Mouse (Mus musculus) MEL (cell line): ENCODE measurements around the gene Casz1. TPM values are rescaled to one million over a fixed set of nuclear protein-coding genes. Genes with fewer than 3 reads are reported as not detected.
A peak's percentile ranks its signal among the peaks of the same experiment; 100 is the strongest.

ENCODE experiments used
- DNase-seq: peaks from one replicate; pipeline ENCODE4 v3.0.0; 2011; ENCODE audit warnings: low read depth, low spot score
- H3K27ac ChIP-seq: 2 replicates; pipeline ENCODE4 v1.5.1; 2012; ENCODE audit warnings: low read depth, mild to moderate bottlenecking, control low read depth, low read length, moderate library complexity; ENCODE audit not compliant: control insufficient read depth
- H3K27me3 ChIP-seq, 2 experiments: fragments of 150-350 bp in 1 of 2; sonication (generic) in 1 of 2; 2 replicates each; pipeline ENCODE4 v1.6.1; 2012; ENCODE audit warnings: low read length in 2 of 2, mild to moderate bottlenecking in 2 of 2, improper control_type of control experiment in 1 of 2, moderate library complexity in 1 of 2; ENCODE audit not compliant: insufficient read depth in 2 of 2, control insufficient read depth in 1 of 2
- H3K36me3 ChIP-seq, 2 experiments: 2 replicates each; pipeline ENCODE4 v1.6.1; 2012 to 2014; ENCODE audit warnings: low read length in 2 of 2, improper control_type of control experiment in 1 of 2, inconsistent platforms in 1 of 2, mild to moderate bottlenecking in 1 of 2; ENCODE audit not compliant: insufficient read depth in 2 of 2, control insufficient read depth in 1 of 2
- H3K4me1 ChIP-seq, 2 experiments: fragments of 150-350 bp in 1 of 2; sonication (generic) in 1 of 2; 2 replicates each; pipeline ENCODE4 v1.6.1; 2012; ENCODE audit warnings: low read length in 2 of 2, improper control_type of control experiment in 1 of 2, mild to moderate bottlenecking in 1 of 2; ENCODE audit not compliant: insufficient read depth in 2 of 2, control insufficient read depth in 1 of 2
- H3K4me3 ChIP-seq, 2 experiments: fragments of 150-350 bp in 1 of 2; sonication (generic) in 1 of 2; 2 replicates each; pipeline ENCODE4 v1.5.1; 2012; ENCODE audit warnings: low read depth in 2 of 2, low read length in 2 of 2, mild to moderate bottlenecking in 2 of 2, moderate library complexity in 2 of 2, control low read depth in 1 of 2, improper control_type of control experiment in 1 of 2; ENCODE audit not compliant: control insufficient read depth in 1 of 2, insufficient read depth in 1 of 2
- H3K79me2 ChIP-seq: 2 replicates; pipeline ENCODE4 v1.6.1; 2012; ENCODE audit warnings: mild to moderate bottlenecking, low read length, moderate library complexity; ENCODE audit not compliant: control insufficient read depth, poor library complexity, insufficient read depth
- H3K9ac ChIP-seq: 2 replicates; pipeline ENCODE4 v1.6.1; 2012; ENCODE audit warnings: low read depth, mild to moderate bottlenecking, control low read depth, low read length, moderate library complexity; ENCODE audit not compliant: control insufficient read depth, poor library complexity, severe bottlenecking
- H3K9me3 ChIP-seq: fragments of 150-350 bp; sonication (generic); replicated peaks from 2 replicates; pipeline ENCODE4 v1.6.1; 2012; ENCODE audit warnings: mild to moderate bottlenecking, low read length, improper control_type of control experiment, moderate library complexity; ENCODE audit not compliant: insufficient read depth
- ELF1 ChIP-seq: IDR thresholded peaks from 2 replicates; pipeline ENCODE4 v1.6.1; 2014; ENCODE audit warnings: low read depth, mild to moderate bottlenecking, inconsistent platforms, low read length, improper control_type of control experiment, moderate library complexity
- EP300 ChIP-seq, 2 experiments: IDR thresholded peaks; 2 replicates each; pipeline ENCODE4 v1.6.1; 2011; ENCODE audit warnings: improper control_type of control experiment in 2 of 2, low read length in 2 of 2, low read depth in 1 of 2, mild to moderate bottlenecking in 1 of 2
- GATA1 ChIP-seq: IDR thresholded peaks from 2 replicates; pipeline ENCODE4 v1.6.1; 2011; ENCODE audit warnings: low read depth, low read length, improper control_type of control experiment
- JUND ChIP-seq: IDR thresholded peaks from 2 replicates; pipeline ENCODE4 v1.6.1; 2011; ENCODE audit warnings: low read depth, mild to moderate bottlenecking, improper control_type of control experiment, low read length
- MAX ChIP-seq: IDR thresholded peaks from 2 replicates; pipeline ENCODE4 v1.6.1; 2011; ENCODE audit warnings: low read length, improper control_type of control experiment
- MAZ ChIP-seq: IDR thresholded peaks from 2 replicates; pipeline ENCODE4 v1.6.1; 2012; ENCODE audit warnings: low read depth, mild to moderate bottlenecking, inconsistent platforms, low read length, improper control_type of control experiment
- MEF2A ChIP-seq: IDR thresholded peaks from 2 replicates; pipeline ENCODE4 v1.6.1; 2014; ENCODE audit warnings: low read depth, mild to moderate bottlenecking, inconsistent platforms, low read length, improper control_type of control experiment; ENCODE audit not compliant: poor library complexity, insufficient replicate concordance, severe bottlenecking; ENCODE audit errors: extremely low read depth
- MXI1 ChIP-seq: IDR thresholded peaks from 2 replicates; pipeline ENCODE4 v1.6.1; 2011; ENCODE audit warnings: mild to moderate bottlenecking, low read depth, low read length, improper control_type of control experiment
- MYB ChIP-seq: IDR thresholded peaks from 2 replicates; pipeline ENCODE4 v1.6.1; 2011; ENCODE audit warnings: mild to moderate bottlenecking, low read depth, low read length, improper control_type of control experiment
- MYC ChIP-seq: IDR thresholded peaks from 2 replicates; pipeline ENCODE4 v1.6.1; 2011; ENCODE audit warnings: low read depth, mild to moderate bottlenecking, low read length, improper control_type of control experiment, moderate library complexity
- NELFE ChIP-seq: IDR thresholded peaks from 2 replicates; pipeline ENCODE4 v1.6.1; 2011; ENCODE audit warnings: low read depth, low read length, improper control_type of control experiment
- POLR2AphosphoS5 ChIP-seq: IDR thresholded peaks from 2 replicates; pipeline ENCODE4 v1.6.1; 2012; ENCODE audit warnings: low read depth, borderline replicate concordance, mild to moderate bottlenecking, inconsistent platforms, low read length, moderate library complexity, mixed read lengths
- RAD21 ChIP-seq: IDR thresholded peaks from 2 replicates; pipeline ENCODE4 v1.6.1; 2011; ENCODE audit warnings: mild to moderate bottlenecking, low read depth, low read length, improper control_type of control experiment
- TAL1 ChIP-seq: IDR thresholded peaks from 2 replicates; pipeline ENCODE4 v1.6.1; 2012; ENCODE audit warnings: mild to moderate bottlenecking, inconsistent platforms, low read length, moderate library complexity, mixed read lengths
- TBP ChIP-seq: IDR thresholded peaks from 2 replicates; pipeline ENCODE4 v1.8.0; 2011; ENCODE audit warnings: low read depth, low read length, improper control_type of control experiment
- TCF12 ChIP-seq: IDR thresholded peaks from 2 replicates; pipeline ENCODE4 v1.6.1; 2014; ENCODE audit warnings: low read depth, mild to moderate bottlenecking, inconsistent platforms, low read length, improper control_type of control experiment, moderate library complexity
- UBTF ChIP-seq: IDR thresholded peaks from 2 replicates; pipeline ENCODE4 v1.6.1; 2012; ENCODE audit warnings: low read depth, mild to moderate bottlenecking, inconsistent platforms, low read length, improper control_type of control experiment, moderate library complexity, borderline replicate concordance; ENCODE audit not compliant: insufficient read depth
- USF1 ChIP-seq: IDR thresholded peaks from 2 replicates; pipeline ENCODE4 v1.6.1; 2014; ENCODE audit warnings: low read depth, mild to moderate bottlenecking, inconsistent platforms, low read length, improper control_type of control experiment, moderate library complexity
- USF2 ChIP-seq, 2 experiments: IDR thresholded peaks; 2 replicates each; pipeline ENCODE4 v1.6.1; 2011 to 2012; ENCODE audit warnings: improper control_type of control experiment in 2 of 2, low read length in 2 of 2, borderline replicate concordance in 1 of 2, inconsistent platforms in 1 of 2, low read depth in 1 of 2, mild to moderate bottlenecking in 1 of 2; ENCODE audit not compliant: insufficient read depth in 1 of 2
- ZMIZ1 ChIP-seq: IDR thresholded peaks from 2 replicates; pipeline ENCODE4 v1.6.1; 2012; ENCODE audit warnings: low read depth, mild to moderate bottlenecking, inconsistent platforms, low read length, improper control_type of control experiment, moderate library complexity
- polyA plus RNA-seq, 2 experiments: library from polyadenylated mRNA; stranded (reverse) in 1 of 2; unstranded in 1 of 2; fragments of >175 nt in 1 of 2; fragments of >200 nt in 1 of 2; gene quantifications; 2 replicates each; pipeline versions ENCODE4 v1.2.1 to v1.2.4; 2012; ENCODE audit warnings: low replicate concordance in 2 of 2, low read depth in 1 of 2; ENCODE audit not compliant: insufficient read length in 2 of 2, insufficient read depth in 1 of 2, missing spikeins in 1 of 2
- total RNA-seq: library from RNA; depleted of rRNA; stranded (reverse); fragments of 300-350 nt; gene quantifications from 2 replicates; pipeline ENCODE4 v1.2.3, GENCODE M21; 2012

Gene Casz1
- total and polyA plus RNA-seq, 3 experiments = 1.3 to 3.2 TPM; not detected in 1

- H3K4me3 ChIP-seq = no peak overlapping the region
- H3K27ac ChIP-seq = no peak overlapping the region
- H3K4me1 ChIP-seq = no peaks in the 10 kb centered on the region
- H3K9ac ChIP-seq = no peak overlapping the region
- no peaks in the 10 kb centered on the region for H3K9me3 ChIP-seq
- no peaks in the 10 kb centered on the region for H3K36me3 ChIP-seq
- no peak for DNase-seq
- H3K27me3 ChIP-seq = peaks cover 3 to 5% of the 10 kb centered on the region in 2 experiments; a peak in 3 of 4 replicates
- peak in 1 of 2 experiments; percentile 70; a peak in 2 of 4 replicates for TF ChIP-seq USF2 (IDR thresholded peaks at IDR 0.05; ENCODE audit: borderline replicate concordance in 1 of 2, insufficient read depth in 1 of 2, low read depth in 1 of 2, low read length in 2 of 2)
- no peak for TF ChIP-seq MEF2A
- peak; percentile 87 for TF ChIP-seq USF1
- H3K79me2 ChIP-seq = no peaks in the 10 kb centered on the region
Measured at GRCm38 (mm10) chr4:148846724-148847123, 42.5 kb downstream of the Casz1 start.

- H3K9me3 ChIP-seq = no peaks in the 10 kb centered on the region
Measured at GRCm38 (mm10) chr4:148847636-148848035, 43.4 kb downstream of the Casz1 start.

GRCm38 (mm10) chr4:148849437-148849836, 45.2 kb downstream of the Casz1 start:
- H3K27me3 ChIP-seq = peaks cover 2 to 8% of the 10 kb centered on the region in 2 experiments; a peak in 3 of 4 replicates

More at GRCm38 (mm10) chr4:148847636-148848035, 43.4 kb downstream of the Casz1 start:
- no peak overlapping the region for H3K4me3 ChIP-seq
- no peak for DNase-seq
- H3K4me1 ChIP-seq = no peaks in the 10 kb centered on the region
- H3K27ac ChIP-seq = no peak overlapping the region
- TF ChIP-seq MAZ (no peak), GATA1 (no peak), EP300 (IDR thresholded peaks at IDR 0.05; ENCODE audit: low read depth in 1 of 2, low read length in 2 of 2) (no peak), TBP (no peak)
- no peaks in the 10 kb centered on the region for H3K79me2 ChIP-seq
- H3K9ac ChIP-seq = no peak overlapping the region
- H3K27me3 ChIP-seq = peaks cover 3 to 8% of the 10 kb centered on the region in 2 experiments; a peak in 3 of 4 replicates
- H3K36me3 ChIP-seq = no peaks in the 10 kb centered on the region

More at GRCm38 (mm10) chr4:148849437-148849836, 45.2 kb downstream of the Casz1 start:
- Histone ChIP-seq H3K79me2 (no peaks in the 10 kb centered on the region), H3K36me3 (no peaks in the 10 kb centered on the region), H3K9me3 (no peaks in the 10 kb centered on the region), H3K9ac (no peak overlapping the region), H3K4me1 (no peaks in the 10 kb centered on the region), H3K4me3 (no peak overlapping the region), H3K27ac (no peak overlapping the region)
- TF ChIP-seq JUND (no peak), ELF1 (no peak), TAL1 (no peak), UBTF (no peak), USF1 (no peak), NELFE (no peak), USF2 (IDR thresholded peaks at IDR 0.05; ENCODE audit: borderline replicate concordance in 1 of 2, insufficient read depth in 1 of 2, low read depth in 1 of 2, low read length in 2 of 2) (no peak), RAD21 (no peak), MYC (no peak), MAX (no peak), MXI1 (no peak), MAZ (no peak), TCF12 (no peak), ZMIZ1 (no peak), MYB (no peak), POLR2AphosphoS5 (no peak)
- no peak for DNase-seq
